Mouse (Mus musculus) lung, embryonic 14.5 days (tissue): ENCODE results near the gene Apoh. TPM values are rescaled to one million over a fixed set of nuclear protein-coding genes. Genes with fewer than 3 reads are reported as not detected.
A peak's percentile ranks its signal among the peaks of the same experiment; 100 is the strongest.

Experiments
- ATAC-seq: fragments of 200-750 bp; cut with Nextera tagmentation; 2 replicates; pipeline ENCODE4 v1.8.0; 2017; ENCODE audit warnings: mild to moderate bottlenecking, moderate TSS enrichment, moderate library complexity; ENCODE audit not compliant: insufficient read depth
- DNase-seq: peaks from one replicate; pipeline ENCODE4 v3.0.0-alpha.2; 2015
- H3K27ac ChIP-seq: fragments of 300-500 bp; sonication (generic); 2 replicates; pipeline ENCODE4 v1.5.1; 2014; ENCODE audit warnings: low read depth, mild to moderate bottlenecking, moderate library complexity
- H3K27me3 ChIP-seq: fragments of 300-500 bp; sonication (generic); 2 replicates; pipeline ENCODE4 v1.6.1; 2014; ENCODE audit warnings: low read length, control low read depth; ENCODE audit not compliant: insufficient read depth
- H3K36me3 ChIP-seq: fragments of 300-500 bp; sonication (generic); 2 replicates; pipeline ENCODE4 v1.6.1; 2014; ENCODE audit warnings: control low read depth; ENCODE audit not compliant: insufficient read depth
- H3K4me1 ChIP-seq: fragments of 300-500 bp; sonication (generic); 2 replicates; pipeline ENCODE4 v1.6.1; 2014; ENCODE audit warnings: antibody characterized with exemption, control low read depth; ENCODE audit not compliant: insufficient read depth
- H3K4me2 ChIP-seq: fragments of 300-500 bp; sonication (generic); 2 replicates; pipeline ENCODE4 v1.6.1; 2014; ENCODE audit warnings: mild to moderate bottlenecking
- H3K4me3 ChIP-seq: fragments of 300-500 bp; sonication (generic); 2 replicates; pipeline ENCODE4 v1.5.1; 2014; ENCODE audit warnings: low read depth, low read length
- H3K9ac ChIP-seq: fragments of 300-500 bp; sonication (generic); 2 replicates; pipeline ENCODE4 v1.6.1; 2014
- H3K9me3 ChIP-seq: fragments of 300-500 bp; sonication (generic); 2 replicates; pipeline ENCODE4 v1.6.1; 2016; ENCODE audit warnings: low read depth, low read length, control low read depth
- CTCF ChIP-seq: IDR thresholded peaks from 2 replicates; pipeline ENCODE4 v1.5.1; 2016; ENCODE audit warnings: antibody characterized with exemption, low read depth
- WGBS: fragments of 180-500 bp; shearing (Covaris S2); extraction: QIAGEN DNeasy Blood & Tissue Kit; methylation state at CpG from one replicate; pipeline ENCODE4 v1.1.7; 2014; 5-methylcytosine and 5-hydroxymethylcytosine counted together
- polyA plus RNA-seq: library from polyadenylated mRNA; unstranded; fragments of >200 nt; fragmentation: Nextera tagmentation; extraction: Ambion mirVana; gene quantifications from 2 replicates; pipeline ENCODE4 v1.2.1, GENCODE M21; 2014

Apoh gene
- polyA plus RNA-seq, 1 experiment from 2014 or later = 0.30 TPM

GRCm38 (mm10) chr11:108363991-108364390 is 20.8 kb downstream of the Apoh start:
- Histone ChIP-seq H3K36me3 (no peaks in the 10 kb centered on the region), H3K4me2 (no peak overlapping the region), H3K27ac (no peak overlapping the region), H3K9ac (no peak overlapping the region), H3K9me3 (no peaks in the 10 kb centered on the region), H3K4me3 (no peak overlapping the region), H3K27me3 (no peaks in the 10 kb centered on the region), H3K4me1 (peaks cover 15% of the 10 kb centered on the region)
- ATAC-seq (peak; percentile 87), DNase-seq (peak; percentile 86)
- TF ChIP-seq CTCF = no peak
- 30% methylated on average over 4 of the region's 4 CpGs for WGBS

DNA sequence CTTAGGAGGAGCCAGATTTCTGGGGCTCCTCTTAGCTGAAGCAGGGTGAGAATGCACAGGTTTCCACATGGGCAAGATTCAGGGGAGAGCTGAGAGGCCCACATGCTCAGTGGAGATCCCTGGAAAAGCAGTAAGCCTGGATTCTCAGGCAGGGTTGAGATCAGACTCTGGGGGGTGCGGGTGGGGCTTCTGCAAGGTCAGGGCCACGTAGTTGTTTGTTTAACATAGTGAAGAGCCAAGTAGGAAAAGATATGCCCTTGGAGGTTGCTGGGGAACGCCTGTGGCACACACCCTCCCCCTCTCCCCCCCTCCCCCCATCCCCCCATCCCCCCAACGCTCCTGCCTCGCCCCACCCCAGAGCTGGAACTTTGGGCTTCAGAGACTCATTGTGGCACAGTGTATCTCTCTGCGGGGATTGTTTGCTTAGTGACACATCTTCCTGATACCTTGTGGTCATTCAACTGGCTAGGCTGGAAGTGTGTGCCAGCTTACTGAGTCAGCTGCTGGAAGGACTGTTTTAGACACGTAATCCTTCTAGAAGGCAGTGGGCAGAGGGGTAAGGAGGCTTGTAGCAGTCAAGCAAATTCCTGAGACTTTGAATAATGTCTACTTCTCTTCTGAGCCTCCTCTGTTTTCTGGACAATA is 21.9 kb downstream of the Apoh start:
- WGBS = 14% methylated on average over 6 of the region's 7 CpGs
- H3K27ac ChIP-seq = no peak overlapping the region; the same call in 1 of the 2 replicates
- no peak overlapping the region for H3K4me2 ChIP-seq
- DNase-seq (peak; percentile 27), ATAC-seq (peak; percentile 41; the same call in 1 of the 2 replicates)
- no peaks in the 10 kb centered on the region for H3K36me3 ChIP-seq
- H3K4me1 ChIP-seq = peaks cover 15% of the 10 kb centered on the region
- no peak overlapping the region for H3K9ac ChIP-seq
- no peaks in the 10 kb centered on the region for H3K27me3 ChIP-seq
- H3K9me3 ChIP-seq = no peaks in the 10 kb centered on the region
- TF ChIP-seq CTCF = no peak
- no peak overlapping the region for H3K4me3 ChIP-seq

DNA sequence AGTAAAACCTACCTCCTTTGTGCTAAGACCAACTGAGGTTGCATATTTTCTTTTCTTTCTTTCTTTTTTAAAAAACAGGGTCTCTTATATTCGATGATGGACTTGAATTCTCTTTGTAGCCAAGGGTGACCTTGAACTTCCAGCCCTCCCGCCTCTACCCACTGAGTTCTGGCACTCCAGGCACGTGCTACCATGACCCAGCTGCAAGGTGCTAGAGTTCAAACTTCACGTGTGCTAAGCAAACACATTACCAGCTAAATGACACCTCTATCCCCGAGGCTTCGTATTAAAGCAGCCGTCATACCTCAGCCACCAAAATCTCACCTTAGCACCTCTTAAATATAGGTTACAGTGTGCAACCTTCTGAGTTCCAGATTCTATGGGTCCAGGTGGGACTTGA is 22.4 kb downstream of the Apoh start:
- Histone ChIP-seq H3K4me1 (peaks cover 15% of the 10 kb centered on the region), H3K27me3 (no peaks in the 10 kb centered on the region), H3K4me3 (no peak overlapping the region), H3K36me3 (no peaks in the 10 kb centered on the region), H3K27ac (no peak overlapping the region; the same call in 1 of the 2 replicates), H3K4me2 (no peak overlapping the region), H3K9me3 (no peaks in the 10 kb centered on the region), H3K9ac (no peak overlapping the region)
- ATAC-seq = no peak
- DNase-seq = no peak
- no peak for TF ChIP-seq CTCF
- WGBS = 43% methylated on average over 7 of the region's 7 CpGs

GRCm38 (mm10) chr11:108367046-108367445 is 23.9 kb downstream of the Apoh start:
- Histone ChIP-seq H3K27ac (no peak overlapping the region), H3K36me3 (no peaks in the 10 kb centered on the region), H3K9ac (no peak overlapping the region), H3K9me3 (no peaks in the 10 kb centered on the region), H3K4me2 (no peak overlapping the region), H3K4me3 (no peak overlapping the region), H3K4me1 (peaks cover 15% of the 10 kb centered on the region), H3K27me3 (no peaks in the 10 kb centered on the region)
- WGBS = 48% methylated on average over 1 of the region's 1 CpGs
- no peak for DNase-seq
- TF ChIP-seq CTCF = no peak
- ATAC-seq = no peak

GRCm38 (mm10) chr11:108376815-108377214 is 33.7 kb downstream of the Apoh start:
- ATAC-seq (no peak), DNase-seq (no peak)
- Histone ChIP-seq H3K4me3 (no peak overlapping the region), H3K9ac (no peak overlapping the region), H3K4me1 (no peaks in the 10 kb centered on the region), H3K9me3 (no peaks in the 10 kb centered on the region), H3K4me2 (no peak overlapping the region), H3K27me3 (no peaks in the 10 kb centered on the region), H3K36me3 (no peaks in the 10 kb centered on the region), H3K27ac (no peak overlapping the region)
- WGBS = 90% methylated on average over 7 of the region's 7 CpGs
- TF ChIP-seq CTCF = no peak

- TF ChIP-seq CTCF = peak; percentile 95
- no peak overlapping the region for H3K27ac ChIP-seq
- H3K9me3 ChIP-seq = no peaks in the 10 kb centered on the region
- H3K9ac ChIP-seq = no peak overlapping the region
- no peaks in the 10 kb centered on the region for H3K27me3 ChIP-seq
- 34% methylated on average over 19 of the region's 19 CpGs for WGBS
- H3K4me2 ChIP-seq = 0 out of 2 replicates have a peak overlapping the region, but pooled peaks have one; percentile 21
- no peak overlapping the region for H3K4me3 ChIP-seq
- DNase-seq = peak; percentile 96
- no peaks in the 10 kb centered on the region for H3K4me1 ChIP-seq
- no peaks in the 10 kb centered on the region for H3K36me3 ChIP-seq
- peak; percentile 89; the same call in 1 of the 2 replicates for ATAC-seq
Observed at GRCm38 (mm10) chr11:108377680-108378362, 34.7 kb downstream of the Apoh start.

- no peak for DNase-seq
- no peak overlapping the region for H3K27ac ChIP-seq
- no peaks in the 10 kb centered on the region for H3K4me1 ChIP-seq
- no peak for TF ChIP-seq CTCF
- no peak for ATAC-seq
- H3K36me3 ChIP-seq = no peaks in the 10 kb centered on the region
- H3K9ac ChIP-seq = no peak overlapping the region
- H3K4me2 ChIP-seq = no peak overlapping the region
- H3K4me3 ChIP-seq = no peak overlapping the region
- H3K9me3 ChIP-seq = no peaks in the 10 kb centered on the region
- WGBS = 57% methylated on average over 4 of the region's 4 CpGs
- H3K27me3 ChIP-seq = no peaks in the 10 kb centered on the region
Observed at GRCm38 (mm10) chr11:108378363-108378751, 35.2 kb downstream of the Apoh start.
